Mouse (Mus musculus) heart, adult 18-20 months (tissue): ENCODE data around the gene Terf2ip. TPM values are rescaled to one million over a fixed set of nuclear protein-coding genes. Genes with fewer than 3 reads are reported as not detected.
A peak's percentile ranks its signal among the peaks of the same experiment; 100 is the strongest.

Experiments
- DNase-seq, 2 experiments: peaks; one replicate each; pipeline ENCODE4 v3.0.0; 2021 to 2022; ENCODE audit warnings: mixed read lengths in 1 of 2
- total RNA-seq, 2 experiments: library from RNA; stranded (reverse); gene quantifications; 2 replicates each; pipeline ENCODE4 v1.2.3; 2021

The Terf2ip gene
- total RNA-seq, 2 experiments from 2014 or later = 10.9 to 12.9 TPM

- no peak for DNase-seq
Observed at GRCm38 (mm10) chr8:112009558-112009957, 1.6 kb upstream of the Terf2ip start.

DNA sequence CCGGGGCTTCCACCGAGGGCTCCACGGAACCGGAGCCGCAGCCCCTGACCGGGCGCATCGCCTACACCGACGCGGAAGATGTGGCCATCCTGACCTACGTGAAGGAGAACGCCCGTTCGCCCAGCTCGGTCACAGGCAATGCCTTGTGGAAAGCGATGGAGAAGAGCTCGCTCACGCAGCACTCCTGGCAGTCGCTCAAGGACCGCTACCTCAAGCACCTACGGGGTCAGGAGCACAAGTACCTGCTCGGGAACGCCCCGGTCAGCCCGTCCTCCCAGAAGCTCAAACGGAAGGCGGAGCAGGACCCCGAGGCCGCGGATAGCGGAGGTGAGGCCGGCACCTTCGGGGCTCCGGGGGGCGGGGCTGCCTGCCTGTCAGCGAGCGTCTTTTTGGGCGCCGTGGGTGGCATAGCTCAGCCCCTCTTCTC, 631 bp downstream of the Terf2ip start:
- DNase-seq = peak; percentile 18 to 51

DNA sequence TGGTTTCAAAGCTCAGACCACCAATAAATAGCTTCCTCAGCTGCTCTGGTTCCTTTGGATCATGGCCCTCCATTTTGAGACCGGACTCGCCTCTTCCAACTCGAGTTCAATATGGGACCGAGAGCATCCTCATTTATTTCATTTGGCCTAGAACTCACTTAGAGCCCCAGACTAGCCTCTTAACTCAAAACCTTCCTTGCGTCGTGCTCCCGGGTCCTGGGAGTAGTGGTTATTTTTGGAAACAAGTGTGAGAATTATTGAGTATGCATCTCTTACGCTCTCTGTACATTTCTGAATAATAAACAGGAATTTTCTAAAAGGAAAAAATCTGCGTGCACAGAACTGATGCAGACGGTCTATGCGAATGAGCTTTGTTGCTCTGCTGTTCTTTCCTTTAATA, 3.7 kb downstream of the Terf2ip start, which contains the start of gene Gm6793:
Gene Gm6793 (minus strand): TSS at position 101 of the 400 bp plus-strand sequence.
- DNase-seq = no peak

DNA sequence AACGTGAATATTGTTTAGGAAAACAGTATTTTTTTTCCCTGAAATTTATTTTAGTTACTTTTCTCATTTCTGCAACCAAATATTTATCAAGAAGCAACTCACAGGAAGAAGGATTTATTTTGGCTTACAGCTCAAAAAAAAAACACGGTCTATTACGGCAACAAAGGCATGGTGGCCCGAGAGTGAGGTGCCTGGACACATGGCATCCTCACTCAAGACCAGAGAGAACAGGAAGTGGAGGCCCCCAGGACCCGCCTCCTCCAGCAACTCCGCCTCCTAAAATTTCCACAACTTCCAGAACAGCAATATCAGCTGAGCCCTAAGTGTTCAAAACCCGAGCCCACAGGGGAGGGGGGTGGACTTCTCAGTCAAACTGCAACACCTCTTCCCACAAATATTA, 18.3 kb downstream of the Terf2ip start:
- DNase-seq = no peak

GRCm38 (mm10) chr8:112030663-112031062, 19.5 kb downstream of the Terf2ip start:
- DNase-seq = no peak

- DNase-seq = no peak
Observed at GRCm38 (mm10) chr8:112033071-112033470, 21.9 kb downstream of the Terf2ip start.

- DNase-seq = peak; percentile 22 to 31
Observed at GRCm38 (mm10) chr8:112034603-112035002, 23.4 kb downstream of the Terf2ip start.

- DNase-seq = no peak
Observed at GRCm38 (mm10) chr8:112037521-112037920, 26.3 kb downstream of the Terf2ip start.

DNA sequence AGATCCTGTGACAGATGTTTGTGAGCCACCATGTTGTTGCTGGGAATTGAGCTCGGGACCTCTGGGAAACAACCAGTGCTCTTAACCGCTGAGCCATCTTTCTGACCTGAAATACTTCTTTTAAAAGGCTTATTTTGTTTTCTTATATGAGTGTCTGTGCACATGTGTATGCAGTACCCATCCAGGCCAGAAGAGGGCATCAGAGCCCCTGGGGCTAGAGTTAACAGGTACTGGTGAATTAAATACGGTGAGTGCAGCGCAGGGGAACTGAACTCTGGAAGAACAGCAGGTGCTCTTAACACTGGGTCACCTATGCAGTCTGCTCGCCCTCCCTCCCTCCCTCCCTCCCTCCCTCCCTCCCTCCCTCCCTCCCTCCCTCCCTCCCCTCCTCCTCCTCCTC, 34.0 kb downstream of the Terf2ip start:
- DNase-seq = no peak

DNA sequence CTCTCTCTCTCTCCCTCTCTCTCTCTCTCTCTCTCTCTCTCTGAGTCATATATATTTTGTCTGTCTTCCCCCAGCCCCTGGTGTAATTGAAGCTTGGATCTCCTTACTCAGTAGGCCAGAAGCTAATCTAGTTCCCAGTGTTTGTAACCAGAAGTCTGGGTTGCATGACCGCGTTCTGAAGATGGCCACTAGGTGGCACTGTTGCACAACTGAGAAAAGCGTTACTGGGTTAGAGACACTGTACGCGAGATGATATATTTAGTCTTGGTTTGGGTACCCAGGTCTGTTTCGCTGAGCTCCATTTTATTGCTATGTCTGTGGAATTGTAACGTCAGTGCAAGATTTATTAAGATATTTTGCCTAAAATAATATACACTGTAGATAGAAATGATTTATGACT, 34.7 kb downstream of the Terf2ip start:
- peak; percentile 64 to 88 for DNase-seq

GRCm38 (mm10) chr8:112048293-112048692, 37.1 kb downstream of the Terf2ip start:
- no peak for DNase-seq

DNA sequence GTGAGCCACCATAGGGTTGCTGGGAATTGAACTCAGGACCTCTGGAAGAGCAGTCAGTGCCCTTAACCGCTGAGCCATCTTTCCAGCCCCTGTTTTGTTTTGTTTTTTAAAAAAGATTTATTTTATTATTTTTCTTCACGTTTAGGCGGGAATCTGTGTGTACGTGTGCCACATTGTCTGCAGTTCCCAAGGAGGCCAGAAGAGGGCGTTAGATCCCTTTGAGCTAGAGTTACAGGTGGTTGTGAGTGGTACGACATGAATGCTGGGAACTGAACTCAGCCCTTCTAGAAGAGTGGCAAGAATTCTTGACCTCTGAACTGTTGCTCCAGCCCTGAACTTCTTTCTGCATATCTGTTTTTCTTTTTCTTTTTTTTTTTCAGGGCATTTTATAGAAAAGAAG, 38.8 kb downstream of the Terf2ip start:
- no peak for DNase-seq

GRCm38 (mm10) chr8:112051537-112051936, 40.3 kb downstream of the Terf2ip start:
- DNase-seq = no peak

DNA sequence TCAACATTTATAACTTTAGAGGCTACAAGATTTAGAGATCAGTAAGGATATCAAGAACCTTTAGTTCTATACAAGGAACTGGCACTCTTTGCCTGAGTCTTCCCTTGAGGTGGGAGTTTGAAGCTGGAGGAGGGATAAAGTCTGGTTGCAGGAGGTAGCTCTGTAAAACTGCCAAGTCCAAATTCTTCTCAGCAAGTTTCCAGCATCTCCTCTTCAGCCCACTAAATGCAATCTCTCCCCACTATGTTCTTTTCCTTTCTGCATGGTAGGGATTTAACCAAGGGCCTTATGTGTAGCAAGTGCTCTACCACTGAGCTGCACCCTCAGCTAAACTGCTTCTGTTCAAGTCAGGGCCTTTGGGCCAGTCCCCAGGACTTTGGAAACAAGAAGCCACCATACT, 43.3 kb downstream of the Terf2ip start:
- no peak for DNase-seq

DNA sequence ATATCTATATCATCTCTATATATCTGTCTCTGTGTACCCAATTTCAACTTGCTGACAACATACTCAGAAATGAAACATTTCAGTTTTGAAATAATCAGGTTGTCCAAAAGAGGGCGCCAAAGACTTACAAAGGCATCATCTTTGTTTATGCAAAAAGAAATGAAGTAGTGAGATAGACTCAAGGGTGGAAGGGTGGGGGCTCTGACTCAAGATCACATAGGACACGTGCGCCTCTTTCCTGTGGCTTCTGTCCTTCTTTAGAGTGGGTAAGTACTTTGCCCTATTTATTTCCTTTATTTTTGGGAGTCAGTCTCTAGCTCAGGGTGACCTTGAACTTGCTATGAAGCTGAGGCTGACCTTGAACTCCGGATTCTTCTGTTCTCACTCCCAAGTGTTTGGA, 50.2 kb downstream of the Terf2ip start:
- DNase-seq = peak; percentile 4 to 51

Other genes with a start within 250 kb of the Terf2ip start
- 10 to 100 TPM; 35.2 to 36.1 TPM for gene Cfdp1, start 157.1 kb upstream of the Terf2ip start, total RNA-seq
- gene Tmem170, start 134.6 kb upstream of the Terf2ip start, total RNA-seq = 1 to 10 TPM; 2.4 to 2.6 TPM
- not detected for gene Chst5, start 101.0 kb upstream of the Terf2ip start, total RNA-seq
- 1 to 10 TPM; 2.0 to 2.4 TPM for gene Tmem231, start 77.5 kb upstream of the Terf2ip start, total RNA-seq
- 100 to 1,000 TPM; 137 to 139 TPM for gene Gabarapl2, start 70.7 kb upstream of the Terf2ip start, total RNA-seq
- gene Adat1, start 19.1 kb upstream of the Terf2ip start, total RNA-seq = 1 to 10 TPM; 1.9 to 2.2 TPM
- 100 to 1,000 TPM in 1 of 2 experiments, 10 to 100 TPM in 1; 99.8 to 112 TPM for gene Kars, start 75 bp upstream of the Terf2ip start, total RNA-seq
- not detected for gene Gm6793, start 3.6 kb downstream of the Terf2ip start, total RNA-seq